Mouse (Mus musculus): ENCODE data around the gene Bcl2l15.
"Not testable (repeated sequence)": the region's sequence is repeated elsewhere in the genome, so short reads cannot be mapped to it uniquely, and the experiment has no call there.

Bcl2l15 gene

DNA sequence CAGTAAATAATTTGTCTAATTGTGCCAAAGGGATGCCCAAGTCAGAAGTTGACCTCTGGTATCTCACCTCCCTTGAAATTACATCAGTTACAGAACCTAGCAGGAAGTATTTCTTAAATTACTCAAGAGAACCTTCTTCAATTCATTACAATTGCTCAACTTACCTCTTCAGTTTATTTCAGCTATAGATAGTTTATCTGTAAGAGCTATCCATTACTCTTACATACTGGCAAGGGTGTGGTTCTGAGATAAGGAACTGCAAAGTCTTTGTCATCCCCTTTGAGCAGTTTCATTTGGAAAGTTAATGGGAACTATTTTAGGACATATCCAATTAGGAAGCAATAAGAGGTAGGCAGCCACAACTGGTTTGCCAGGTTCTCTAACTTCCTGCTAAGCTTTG lies at the start of gene Bcl2l15:
Gene Bcl2l15 (plus strand): TSS at position 176 of the 400 bp plus-strand sequence.
- Histone ChIP-seq H3K27me3 (ENCODE audit: control insufficient read depth, insufficient read depth, low read length, poor library complexity, severe bottlenecking) (no peaks in the 10 kb centered on the region), H3K36me3 (ENCODE audit: control insufficient read depth, insufficient read depth, low read length, poor library complexity, severe bottlenecking) (no peaks in the 10 kb centered on the region)
- no peak for DNase-seq (ENCODE audit: low read depth, low spot score)

DNA sequence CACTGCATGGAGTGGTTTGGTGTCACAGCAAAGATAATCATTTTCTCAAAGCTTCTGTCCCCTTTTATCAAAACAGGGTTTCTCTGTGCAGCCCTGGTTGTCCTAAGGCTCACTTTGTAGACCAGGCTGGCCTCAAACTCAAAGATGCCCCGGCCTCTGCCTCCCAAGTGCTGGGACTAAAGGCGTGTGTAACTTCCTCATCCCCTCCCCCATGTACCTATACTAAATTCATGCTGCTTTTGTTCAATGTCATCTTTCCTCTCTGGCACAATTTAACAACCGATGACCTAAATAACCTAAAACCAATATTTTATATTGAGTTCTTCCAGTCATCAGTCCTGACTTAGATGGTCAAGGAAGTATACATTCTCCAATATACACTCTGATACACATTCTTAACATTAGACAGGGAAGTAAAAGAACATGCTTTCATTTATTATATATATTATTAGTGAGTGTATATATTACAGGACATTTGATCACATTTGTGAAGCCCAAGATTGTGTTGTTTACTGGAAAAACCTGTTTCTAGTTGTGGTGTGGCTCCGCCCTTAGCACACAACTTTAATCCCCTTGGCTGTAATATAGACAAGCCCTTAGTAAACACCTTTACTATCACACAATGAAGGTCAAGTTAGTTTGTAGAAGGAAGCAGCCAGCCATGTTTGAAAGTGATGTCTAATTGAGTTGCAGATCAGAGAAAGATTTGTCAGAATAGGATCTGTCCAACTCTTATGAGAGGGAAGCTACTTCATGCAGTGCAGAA lies 49.4 kb upstream of the Bcl2l15 start:
- peak; percentile 55 for DNase-seq (ENCODE audit: low read depth, low spot score)
- H3K36me3 ChIP-seq (ENCODE audit: control insufficient read depth, insufficient read depth, low read length, poor library complexity, severe bottlenecking), result no peaks in the 10 kb centered on the region
- H3K27me3 ChIP-seq (ENCODE audit: control insufficient read depth, insufficient read depth, low read length, poor library complexity, severe bottlenecking), result no peaks in the 10 kb centered on the region; the same call in 1 of the 2 replicates

DNA sequence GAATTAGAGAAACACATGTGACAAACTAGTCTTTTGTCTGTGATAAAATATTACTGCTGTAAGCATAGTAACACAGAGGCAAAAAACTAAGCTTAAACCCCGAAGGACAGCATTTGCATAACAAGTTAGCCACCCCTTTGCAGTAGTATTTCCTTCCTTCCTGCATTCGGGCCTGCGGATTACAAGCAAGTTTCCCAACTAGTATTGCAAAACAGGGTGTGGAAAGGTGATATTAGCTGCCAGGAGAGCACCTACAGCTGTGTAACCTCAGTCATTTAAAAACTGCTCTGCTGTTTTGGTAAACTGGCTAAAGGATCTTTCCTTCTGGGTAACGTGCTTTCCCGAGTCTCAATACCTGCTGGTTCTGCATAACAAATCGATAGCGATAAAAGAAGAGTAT lies 45.2 kb upstream of the Bcl2l15 start:
- peak; percentile 56 for DNase-seq (ENCODE audit: low read depth, low spot score)
- Histone ChIP-seq H3K27me3 (ENCODE audit: control insufficient read depth, insufficient read depth, low read length, poor library complexity, severe bottlenecking) (no peaks in the 10 kb centered on the region; the same call in 1 of the 2 replicates), H3K36me3 (ENCODE audit: control insufficient read depth, insufficient read depth, low read length, poor library complexity, severe bottlenecking) (no peaks in the 10 kb centered on the region)

DNA sequence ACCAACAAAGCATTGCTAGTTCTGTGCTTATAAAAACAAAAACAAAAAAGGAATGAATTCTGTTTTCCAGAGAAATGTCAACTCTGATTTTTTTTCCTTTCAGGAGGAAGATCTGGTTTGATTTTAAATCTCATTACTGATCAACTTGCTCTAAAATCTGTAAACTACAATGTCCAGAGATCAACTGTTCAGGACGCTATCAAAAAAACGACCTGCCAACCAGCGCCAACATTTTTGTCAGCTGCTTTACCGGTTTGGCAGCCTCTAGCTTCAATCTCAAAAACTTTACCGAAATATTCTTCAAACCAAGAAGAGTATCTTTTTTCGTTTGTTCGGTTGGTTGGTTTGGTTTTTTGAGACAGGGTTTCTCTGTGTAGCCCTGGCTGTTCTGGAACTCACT lies 43.3 kb upstream of the Bcl2l15 start:
- Histone ChIP-seq H3K36me3 (ENCODE audit: control insufficient read depth, insufficient read depth, low read length, poor library complexity, severe bottlenecking) (no peaks in the 10 kb centered on the region), H3K27me3 (ENCODE audit: control insufficient read depth, insufficient read depth, low read length, poor library complexity, severe bottlenecking) (no peaks in the 10 kb centered on the region; the same call in 1 of the 2 replicates)
- DNase-seq (ENCODE audit: low read depth, low spot score), result no peak

DNA sequence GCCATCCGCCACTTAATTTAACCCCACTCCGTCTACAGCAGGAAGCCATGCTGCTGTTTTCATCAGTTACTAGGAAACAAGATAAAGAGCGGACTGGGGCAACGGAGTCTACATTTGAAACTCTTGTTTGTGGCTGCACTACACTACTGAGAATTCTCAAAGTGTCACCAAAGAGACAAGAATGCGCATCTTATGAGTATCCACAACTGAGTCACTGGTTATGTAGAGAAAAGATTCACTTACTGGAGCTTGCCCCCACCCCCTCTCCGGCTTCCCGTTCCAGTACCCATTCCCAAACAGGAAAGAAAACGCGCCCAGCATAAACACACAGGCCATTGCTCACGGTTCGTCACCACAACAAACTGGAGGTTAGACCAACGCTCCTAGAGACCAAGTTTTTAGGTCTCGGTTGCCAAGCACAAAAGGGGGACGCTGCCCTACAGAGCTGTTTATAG lies 42.5 kb upstream of the Bcl2l15 start:
- DNase-seq (ENCODE audit: low read depth, low spot score), result peak; percentile 49
- H3K36me3 ChIP-seq (ENCODE audit: control insufficient read depth, insufficient read depth, low read length, poor library complexity, severe bottlenecking), result no peaks in the 10 kb centered on the region
- H3K27me3 ChIP-seq (ENCODE audit: control insufficient read depth, insufficient read depth, low read length, poor library complexity, severe bottlenecking), result no peaks in the 10 kb centered on the region; the same call in 1 of the 2 replicates

DNA sequence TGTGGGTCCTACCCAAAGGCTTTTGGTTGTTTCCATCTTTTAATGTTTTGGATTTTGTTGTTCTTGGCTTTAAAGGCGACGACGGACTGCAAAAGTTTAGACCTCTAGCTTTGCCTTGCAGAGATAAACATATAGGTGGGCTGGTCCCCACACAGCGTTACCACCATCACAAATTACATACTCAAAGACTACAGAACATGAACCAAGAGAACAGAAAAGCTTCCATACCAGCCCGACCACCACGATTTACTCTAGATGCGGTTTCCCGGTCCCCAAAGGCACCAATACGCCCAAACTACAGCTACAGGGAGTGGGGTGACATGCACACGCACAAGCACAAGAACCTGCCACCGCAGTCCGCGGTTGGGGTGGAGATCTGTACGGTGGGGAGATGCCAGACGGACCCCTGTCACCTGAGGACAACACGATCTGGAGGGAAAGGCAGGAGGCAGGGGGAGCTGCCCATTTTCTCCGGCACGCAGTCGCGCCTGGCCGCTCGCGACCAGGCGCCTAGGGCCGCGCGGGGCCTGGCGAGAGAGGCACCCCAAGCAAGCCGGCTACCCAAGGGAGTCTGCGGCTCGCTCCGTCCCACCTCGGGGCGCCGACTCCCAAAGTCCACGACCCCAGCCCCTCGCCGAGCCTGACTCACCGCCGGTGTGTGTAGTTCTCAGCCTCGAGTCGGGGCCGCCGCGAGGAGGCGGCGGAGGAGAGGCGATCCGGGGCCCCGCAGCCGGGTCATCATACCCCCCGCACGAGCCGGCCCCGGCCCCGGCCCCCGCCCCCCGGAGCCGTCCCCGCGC lies 41.9 kb upstream of the Bcl2l15 start:
- DNase-seq (ENCODE audit: low read depth, low spot score), result peak; percentile 36

DNA sequence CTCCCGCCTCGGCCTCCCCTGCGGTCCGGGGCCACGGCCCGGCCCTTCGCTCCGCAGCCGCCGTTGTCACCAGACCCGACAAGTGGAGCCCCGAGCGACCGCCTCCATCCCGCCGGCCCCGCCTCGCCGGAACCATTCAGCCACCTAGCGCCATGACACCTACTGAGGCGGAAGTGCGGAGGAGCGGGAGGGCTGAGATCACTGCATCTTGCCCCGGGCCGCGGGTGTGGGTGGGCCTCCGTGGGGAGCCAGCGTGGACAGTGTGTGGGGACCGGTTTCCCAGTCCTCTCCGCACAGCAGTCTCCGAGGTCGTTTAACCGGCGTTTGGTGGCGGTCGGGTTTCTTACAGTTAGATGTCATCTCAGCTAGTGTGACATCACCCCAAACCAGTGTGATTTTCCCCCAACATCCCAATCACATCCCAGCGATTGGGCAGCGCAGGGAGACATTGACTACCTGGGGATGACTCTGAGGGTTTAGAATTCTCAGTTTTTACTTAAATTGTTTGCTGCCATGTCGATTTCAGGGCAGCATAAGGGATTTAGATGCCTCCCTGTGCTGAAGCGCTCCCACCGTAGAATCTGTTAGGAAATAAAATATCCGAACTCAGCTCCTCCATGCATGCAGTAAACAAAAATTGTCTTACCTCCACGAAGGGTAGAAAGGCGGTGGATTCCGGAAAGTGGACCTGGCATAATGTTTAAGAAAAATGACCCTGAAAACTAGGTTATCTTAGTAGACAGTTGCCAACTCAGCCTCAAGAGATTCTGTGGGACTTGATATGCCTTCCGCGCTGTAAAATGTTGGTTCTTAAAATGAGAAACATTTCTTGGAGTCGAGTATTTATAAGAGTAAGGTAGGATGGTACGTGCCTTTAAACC lies 40.9 kb upstream of the Bcl2l15 start, which contains the start of gene Hipk1:
Gene Hipk1 (minus strand): TSS at position 334 of the 881 bp plus-strand sequence.
- no peaks in the 10 kb centered on the region for H3K36me3 ChIP-seq (ENCODE audit: control insufficient read depth, insufficient read depth, low read length, poor library complexity, severe bottlenecking)

More for the DNA sequence above, 41.9 kb upstream of the Bcl2l15 start:
- H3K27me3 ChIP-seq (ENCODE audit: control insufficient read depth, insufficient read depth, low read length, poor library complexity, severe bottlenecking), result no peaks in the 10 kb centered on the region; the same call in 1 of the 2 replicates
- H3K36me3 ChIP-seq (ENCODE audit: control insufficient read depth, insufficient read depth, low read length, poor library complexity, severe bottlenecking), result no peaks in the 10 kb centered on the region

DNA sequence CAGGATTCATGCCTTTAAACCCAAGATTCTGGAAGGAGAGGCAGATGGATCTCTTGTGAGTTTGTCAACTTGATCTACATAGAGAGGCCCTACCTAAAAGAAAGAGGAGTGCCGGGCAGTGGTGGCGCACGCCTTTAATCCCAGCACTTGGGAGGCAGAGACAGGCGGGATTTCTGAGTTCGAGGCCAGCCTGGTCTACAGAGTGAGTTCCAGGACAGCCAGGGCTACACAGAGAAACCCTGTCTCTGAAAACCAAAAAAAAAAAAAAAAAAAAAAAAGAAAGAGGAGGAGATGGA lies 40.3 kb upstream of the Bcl2l15 start:
- H3K27me3 ChIP-seq (ENCODE audit: control insufficient read depth, insufficient read depth, low read length, poor library complexity, severe bottlenecking); DNase-seq (ENCODE audit: low read depth, low spot score); H3K36me3 ChIP-seq (ENCODE audit: control insufficient read depth, insufficient read depth, low read length, poor library complexity, severe bottlenecking): not testable (repeated sequence)

More for the DNA sequence above, 40.9 kb upstream of the Bcl2l15 start, which contains the start of gene Hipk1:
- H3K27me3 ChIP-seq (ENCODE audit: control insufficient read depth, insufficient read depth, low read length, poor library complexity, severe bottlenecking), result no peaks in the 10 kb centered on the region; the same call in 1 of the 2 replicates
- peak; percentile 94 for DNase-seq (ENCODE audit: low read depth, low spot score)

DNA sequence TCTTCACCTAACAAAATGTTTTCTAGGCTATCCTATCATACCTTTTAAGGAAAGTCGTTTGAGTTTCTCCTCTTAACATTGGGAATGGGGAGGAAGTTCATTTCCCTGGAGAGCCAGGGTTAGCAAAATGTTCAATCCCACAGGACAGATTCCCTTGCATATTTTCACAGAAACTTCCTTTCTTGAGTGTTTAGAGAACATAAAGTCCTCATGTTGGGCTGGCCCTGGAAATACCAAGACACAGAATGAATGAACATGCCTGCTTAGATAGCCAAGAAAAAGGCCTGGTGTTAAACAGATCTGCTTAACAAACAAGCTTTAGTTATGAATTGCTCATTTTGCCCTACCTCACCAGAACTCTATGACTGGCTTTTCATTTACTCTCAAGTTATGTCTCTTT lies 39.8 kb upstream of the Bcl2l15 start:
- Histone ChIP-seq H3K27me3 (ENCODE audit: control insufficient read depth, insufficient read depth, low read length, poor library complexity, severe bottlenecking) (no peaks in the 10 kb centered on the region), H3K36me3 (ENCODE audit: control insufficient read depth, insufficient read depth, low read length, poor library complexity, severe bottlenecking) (no peaks in the 10 kb centered on the region)
- DNase-seq (ENCODE audit: low read depth, low spot score), result no peak

DNA sequence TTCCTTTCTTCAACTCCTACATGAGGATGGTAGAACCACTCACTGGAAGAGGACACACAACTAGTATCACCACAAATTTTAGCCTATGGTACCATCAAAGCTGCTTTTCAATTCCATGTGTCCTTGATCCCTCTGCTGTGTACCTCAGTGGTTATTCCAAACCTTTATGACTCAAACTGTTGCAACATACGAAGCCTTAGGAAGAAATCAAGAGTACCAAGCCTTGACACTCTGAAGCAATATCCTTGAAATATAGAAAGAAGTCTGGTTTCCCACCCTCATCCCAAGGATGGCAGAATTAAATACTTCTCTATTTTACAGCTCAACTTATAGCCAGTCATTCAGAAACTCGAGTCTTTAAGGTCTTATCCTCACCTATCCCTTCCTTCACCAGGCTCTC lies 36.0 kb upstream of the Bcl2l15 start:
- H3K36me3 ChIP-seq (ENCODE audit: control insufficient read depth, insufficient read depth, low read length, poor library complexity, severe bottlenecking), result no peaks in the 10 kb centered on the region
- H3K27me3 ChIP-seq (ENCODE audit: control insufficient read depth, insufficient read depth, low read length, poor library complexity, severe bottlenecking), result no peaks in the 10 kb centered on the region
- no peak for DNase-seq (ENCODE audit: low read depth, low spot score)

DNA sequence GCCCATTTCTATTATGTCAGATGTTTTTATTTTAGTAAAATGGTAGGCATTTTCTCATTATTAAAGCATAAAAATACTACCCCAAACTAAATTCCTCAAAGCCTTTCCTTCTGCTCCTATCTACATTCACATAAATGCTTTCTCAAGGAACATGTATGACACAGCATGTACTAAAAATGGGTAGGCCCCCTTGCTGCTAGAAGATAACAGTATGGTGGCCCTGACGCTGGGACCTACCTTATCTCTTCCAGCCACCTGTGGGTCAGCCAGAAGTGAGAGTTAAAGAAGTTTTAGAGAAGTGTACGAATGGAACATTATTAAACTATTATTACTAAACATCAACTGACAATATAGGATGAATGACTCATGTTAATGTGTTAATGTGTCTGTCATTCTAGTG lies 32.9 kb upstream of the Bcl2l15 start:
- Histone ChIP-seq H3K36me3 (ENCODE audit: control insufficient read depth, insufficient read depth, low read length, poor library complexity, severe bottlenecking) (no peaks in the 10 kb centered on the region), H3K27me3 (ENCODE audit: control insufficient read depth, insufficient read depth, low read length, poor library complexity, severe bottlenecking) (no peaks in the 10 kb centered on the region)
- no peak for DNase-seq (ENCODE audit: low read depth, low spot score)

DNA sequence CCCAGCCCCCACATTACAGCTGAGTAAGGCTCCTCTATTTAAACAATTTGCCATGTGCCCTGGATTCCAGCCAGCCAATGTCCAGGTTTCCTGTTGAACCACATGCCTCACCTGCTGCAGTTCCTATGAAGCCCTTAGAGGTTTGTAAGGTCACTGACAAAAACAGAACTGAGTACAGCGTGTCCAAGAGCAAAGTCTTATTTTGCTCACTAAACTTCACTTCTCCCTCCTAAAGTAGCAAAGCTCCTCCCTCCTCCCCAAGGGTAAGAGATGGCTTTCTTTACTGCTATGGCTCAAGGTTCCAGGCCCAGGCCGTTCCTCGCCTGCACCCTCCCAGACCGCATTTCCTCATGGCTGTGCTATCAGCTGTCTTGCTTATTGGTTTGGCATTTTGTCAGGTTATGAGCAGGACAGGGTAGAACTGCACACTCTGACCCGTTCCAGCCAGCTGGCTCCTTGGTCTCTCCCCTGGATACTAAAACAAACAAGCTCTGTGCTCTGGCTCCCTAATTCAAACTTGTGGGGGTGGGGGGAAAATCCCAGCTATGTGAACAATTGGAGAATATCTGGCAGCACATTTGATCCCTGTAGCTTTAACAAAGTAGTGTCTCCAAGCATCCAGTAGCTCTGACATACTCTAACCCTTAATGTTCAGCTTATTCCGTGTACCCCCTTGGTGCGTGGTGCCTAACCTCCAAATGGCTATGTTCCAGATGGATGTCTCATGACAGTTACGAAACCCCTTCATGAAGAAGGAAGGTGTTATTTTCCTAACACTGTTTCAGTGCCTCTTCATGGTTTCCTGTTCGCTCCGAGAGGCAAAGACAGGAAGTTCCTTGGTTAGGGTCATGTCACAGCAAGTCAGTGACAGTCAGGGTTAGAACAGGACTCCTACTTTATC lies 30.5 kb upstream of the Bcl2l15 start:
- peak; percentile 70 for DNase-seq (ENCODE audit: low read depth, low spot score)
- Histone ChIP-seq H3K27me3 (ENCODE audit: control insufficient read depth, insufficient read depth, low read length, poor library complexity, severe bottlenecking) (no peaks in the 10 kb centered on the region), H3K36me3 (ENCODE audit: control insufficient read depth, insufficient read depth, low read length, poor library complexity, severe bottlenecking) (peaks cover 4% of the 10 kb centered on the region; the same call in 1 of the 2 replicates)

DNA sequence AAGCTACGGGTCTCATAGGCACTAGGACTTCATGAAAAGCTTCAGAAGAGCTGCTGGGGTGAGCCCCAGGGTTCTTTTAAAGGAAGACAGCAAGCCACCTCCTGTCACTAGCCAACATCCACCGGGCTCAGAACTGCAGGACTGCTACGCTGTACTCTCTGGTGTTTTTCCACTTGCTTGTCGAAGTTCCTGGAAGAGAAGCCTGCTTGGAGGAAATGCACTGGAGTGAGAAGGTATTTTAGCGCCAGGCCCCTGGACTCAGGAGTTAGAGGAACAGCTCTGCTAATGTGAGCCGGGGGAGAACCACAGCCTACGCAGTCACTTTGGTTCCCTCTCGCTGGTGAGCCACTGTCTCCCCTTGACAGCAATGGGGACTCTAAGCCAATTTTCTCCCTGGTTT lies 29.5 kb upstream of the Bcl2l15 start:
- H3K27me3 ChIP-seq (ENCODE audit: control insufficient read depth, insufficient read depth, low read length, poor library complexity, severe bottlenecking), result no peaks in the 10 kb centered on the region
- peak; percentile 15 for DNase-seq (ENCODE audit: low read depth, low spot score)
- H3K36me3 ChIP-seq (ENCODE audit: control insufficient read depth, insufficient read depth, low read length, poor library complexity, severe bottlenecking), result peaks cover 4% of the 10 kb centered on the region; the same call in 1 of the 2 replicates
